9 mouse cellular contexts compared by ENCODE assay signal in genomic region chr13:46257847-46258246, GRCm38 (mm10). TPM values are rescaled to one million over a fixed set of nuclear protein-coding genes. Genes with fewer than 3 reads are reported as not detected.
DNase-seq lines count a peak whose midpoint lies in the region; ATAC-seq and TF ChIP-seq lines count a peak whose summit lies in the region.
"Had no signal": no experiment of that assay in that cellular context is flagged by ENCODE, and none has a peak within 500 bp of the region (broad histone marks: within the 10 kb centered on the region; RNA-seq: fewer than 3 reads in every experiment).

No protein-coding gene starts in this region.

- no peak overlapping the region for H3K4me2 ChIP-seq in midbrain, embryonic 16.5 days (ENCODE audit: low read length)
- H3K4me2 ChIP-seq in forebrain, embryonic 11.5 days (ENCODE audit: low read depth, low read length, severe bottlenecking), result no peak overlapping the region
- no peak overlapping the region for H3K4me2 ChIP-seq in hindbrain, embryonic 13.5 days
- H3K4me2 ChIP-seq in midbrain, embryonic 14.5 days (ENCODE audit: low read length), result no peak overlapping the region
- H3K4me2 ChIP-seq: lung, embryonic 15.5 days had no signal

- no peak overlapping the region for H3K9ac ChIP-seq in midbrain, embryonic 16.5 days (ENCODE audit: low read depth, low read length)
- no peak overlapping the region for H3K9ac ChIP-seq in forebrain, embryonic 11.5 days (ENCODE audit: low read length)
- no peak overlapping the region for H3K9ac ChIP-seq in hindbrain, embryonic 13.5 days
- H3K9ac ChIP-seq in midbrain, embryonic 14.5 days (replicated peaks; ENCODE audit: low read length), result no peak overlapping the region
- H3K9ac ChIP-seq: lung, embryonic 15.5 days had no signal

- peak; percentile 80 for TF ChIP-seq CTCF in brain, embryonic 14.5 days (IDR thresholded peaks at IDR 0.05; ENCODE audit: borderline replicate concordance, extremely low read depth, insufficient read depth, insufficient read length)

- DNase-seq in midbrain, embryonic 10.5 days (ENCODE audit: low spot score), result peak; percentile 57
- DNase-seq in brain, embryonic 14.5 days (ENCODE audit: low read depth), result peak; percentile 89
- peak; percentile 80 for DNase-seq in forebrain, embryonic 11.5 days (ENCODE audit: low spot score)
- DNase-seq in left cerebral cortex, adult 18-20 months (ENCODE audit: low spot score in 2 of 2), result peak; percentile 81 to 82
- peak; percentile 90 for DNase-seq in midbrain, embryonic 14.5 days
- DNase-seq in thymus, postnatal 36 days, result peak; percentile 17 to 28

- H3K27me3 ChIP-seq in midbrain, embryonic 10.5 days (ENCODE audit: low read depth, poor library complexity, severe bottlenecking), result no peaks in the 10 kb centered on the region
- H3K27me3 ChIP-seq in midbrain, embryonic 16.5 days (ENCODE audit: control insufficient read depth, insufficient read depth, low read depth, low read length), result no peaks in the 10 kb centered on the region
- no peaks in the 10 kb centered on the region for H3K27me3 ChIP-seq in forebrain, embryonic 11.5 days (ENCODE audit: control insufficient read depth, insufficient read depth, low read length)
- no peaks in the 10 kb centered on the region for H3K27me3 ChIP-seq in hindbrain, embryonic 13.5 days
- no peaks in the 10 kb centered on the region for H3K27me3 ChIP-seq in midbrain, embryonic 14.5 days (ENCODE audit: control insufficient read depth, insufficient read depth, low read length)
- H3K27me3 ChIP-seq: lung, embryonic 15.5 days had no signal

- no peak overlapping the region for H3K4me3 ChIP-seq in midbrain, embryonic 10.5 days
- H3K4me3 ChIP-seq in midbrain, embryonic 16.5 days (ENCODE audit: low read depth, low read length), result no peak overlapping the region
- no peak overlapping the region for H3K4me3 ChIP-seq in forebrain, embryonic 11.5 days (ENCODE audit: low read depth, low read length)
- no peak overlapping the region for H3K4me3 ChIP-seq in hindbrain, embryonic 13.5 days
- H3K4me3 ChIP-seq in midbrain, embryonic 14.5 days (replicated peaks; ENCODE audit: low read depth, low read length), result no peak overlapping the region
- H3K4me3 ChIP-seq: lung, embryonic 15.5 days had no signal

- no peak for ATAC-seq in midbrain, embryonic 16.5 days
- ATAC-seq in forebrain, embryonic 11.5 days (replicated peaks; ENCODE audit: low FRiP score), result no peak
- 0 out of 2 replicates have a peak, but pooled peaks have one; percentile 52 for ATAC-seq in hindbrain, embryonic 13.5 days (ENCODE audit: low FRiP score)
- ATAC-seq in midbrain, embryonic 14.5 days (ENCODE audit: low FRiP score, low TSS enrichment), result no peak; the same call in 1 of the 2 replicates

- TF ChIP-seq POLR2A in brain, embryonic 14.5 days (IDR thresholded peaks at IDR 0.05; ENCODE audit: borderline replicate concordance, extremely low read depth, insufficient read depth, insufficient read length, poor library complexity, severe bottlenecking), result no peak

- H3K4me1 ChIP-seq in midbrain, embryonic 10.5 days, result no peaks in the 10 kb centered on the region
- no peaks in the 10 kb centered on the region for H3K4me1 ChIP-seq in midbrain, embryonic 16.5 days (ENCODE audit: control insufficient read depth, insufficient read depth, low read length)
- no peaks in the 10 kb centered on the region for H3K4me1 ChIP-seq in forebrain, embryonic 11.5 days (replicated peaks; ENCODE audit: control insufficient read depth, insufficient read depth, low read length)
- no peaks in the 10 kb centered on the region for H3K4me1 ChIP-seq in hindbrain, embryonic 13.5 days (replicated peaks)
- H3K4me1 ChIP-seq in midbrain, embryonic 14.5 days (ENCODE audit: control insufficient read depth, insufficient read depth, low read length), result no peaks in the 10 kb centered on the region

- no peaks in the 10 kb centered on the region for H3K9me3 ChIP-seq in midbrain, embryonic 10.5 days (replicated peaks)
- H3K9me3 ChIP-seq in midbrain, embryonic 16.5 days (replicated peaks; ENCODE audit: control insufficient read depth, low read length, poor library complexity, severe bottlenecking), result no peaks in the 10 kb centered on the region
- H3K9me3 ChIP-seq in forebrain, embryonic 11.5 days (ENCODE audit: control insufficient read depth, low read length), result no peaks in the 10 kb centered on the region
- no peaks in the 10 kb centered on the region for H3K9me3 ChIP-seq in hindbrain, embryonic 13.5 days
- H3K9me3 ChIP-seq in midbrain, embryonic 14.5 days (ENCODE audit: control insufficient read depth, low read length), result no peaks in the 10 kb centered on the region
- H3K9me3 ChIP-seq: lung, embryonic 15.5 days had no signal

- H3K27ac ChIP-seq in midbrain, embryonic 10.5 days (replicated peaks), result no peak overlapping the region
- H3K27ac ChIP-seq in midbrain, embryonic 16.5 days (ENCODE audit: low read length), result no peak overlapping the region
- H3K27ac ChIP-seq in forebrain, embryonic 11.5 days (ENCODE audit: low read depth, low read length), result no peak overlapping the region
- H3K27ac ChIP-seq in hindbrain, embryonic 13.5 days, result no peak overlapping the region
- no peak overlapping the region for H3K27ac ChIP-seq in midbrain, embryonic 14.5 days (replicated peaks; ENCODE audit: low read depth, low read length)
- H3K27ac ChIP-seq: lung, embryonic 15.5 days had no signal

- H3K36me3 ChIP-seq in midbrain, embryonic 10.5 days, result no peaks in the 10 kb centered on the region
- H3K36me3 ChIP-seq in midbrain, embryonic 16.5 days (ENCODE audit: control insufficient read depth, insufficient read depth, low read length), result no peaks in the 10 kb centered on the region
- no peaks in the 10 kb centered on the region for H3K36me3 ChIP-seq in forebrain, embryonic 11.5 days (ENCODE audit: control insufficient read depth, insufficient read depth, low read length)
- H3K36me3 ChIP-seq in hindbrain, embryonic 13.5 days, result no peaks in the 10 kb centered on the region
- no peaks in the 10 kb centered on the region for H3K36me3 ChIP-seq in midbrain, embryonic 14.5 days (ENCODE audit: control insufficient read depth, insufficient read depth, low read length)
- H3K36me3 ChIP-seq: lung, embryonic 15.5 days had no signal

- 3% methylated on average over 4 of the region's 4 CpGs for whole genome bisulfite sequencing in midbrain, embryonic 10.5 days
- WGBS in midbrain, embryonic 16.5 days, result 2% methylated on average over 4 of the region's 4 CpGs
- 3% methylated on average over 4 of the region's 4 CpGs for WGBS in forebrain, embryonic 11.5 days
- whole genome bisulfite sequencing in hindbrain, embryonic 13.5 days, result 2% methylated on average over 4 of the region's 4 CpGs
- 3% methylated on average over 4 of the region's 4 CpGs for WGBS in midbrain, embryonic 14.5 days

RNA-seq across cellular contexts. Expression of gene Stmnd1, which starts 15.7 kb away (rescaled TPM):
- polyA plus RNA-seq in midbrain, embryonic 10.5 days (2016; fragmentation: Nextera tagmentation; extraction: Ambion mirVana), result not detected in 2 replicates
- polyA plus RNA-seq in midbrain, embryonic 16.5 days (2015; fragmentation: Nextera tagmentation; extraction: Ambion mirVana), result not detected in 2 replicates
- polyA plus RNA-seq in brain, embryonic 14.5 days (2012; rRNA removed), result not detected in 2 replicates
- polyA plus RNA-seq in forebrain, embryonic 11.5 days (2014; fragmentation: Nextera tagmentation; extraction: Ambion mirVana), result not detected in 2 replicates
- not detected in 2 replicates for polyA plus RNA-seq in hindbrain, embryonic 13.5 days (2015; fragmentation: Nextera tagmentation; extraction: Ambion mirVana)
- not detected for total RNA-seq in left cerebral cortex, adult 18-20 months (2021)
- polyA plus RNA-seq in midbrain, embryonic 14.5 days (2014; fragmentation: Nextera tagmentation; extraction: Ambion mirVana), result not detected in 2 replicates

Comparison
In these comparisons a context has a peak if more than half of its experiments do, and no peak if none do; other contexts are left out.
1. DNase-seq: peak in every context shown above with its lines; median percentile 90 in midbrain, embryonic 14.5 days; 89 in brain, embryonic 14.5 days; 82 in left cerebral cortex, adult 18-20 months; 80 in forebrain, embryonic 11.5 days; 57 in midbrain, embryonic 10.5 days; 22 in thymus, postnatal 36 days.